Mouse (Mus musculus) liver, adult 2 months (tissue): Measurements from ENCODE around the gene Map2k5. TPM values are rescaled to one million over a fixed set of nuclear protein-coding genes. Genes with fewer than 3 reads are reported as not detected.

Experiments used
- DNase-seq: peaks from one replicate; pipeline ENCODE4 v3.0.0-alpha.2; 2011; ENCODE audit warnings: low read depth, low spot score; ENCODE audit errors: extremely low read depth
- H3K27ac ChIP-seq: fragments of 200-500 bp; replicated peaks from 2 replicates; pipeline ENCODE4 v1.5.1; 2012; ENCODE audit warnings: low read depth, mild to moderate bottlenecking, control low read depth, inconsistent platforms, low read length; ENCODE audit not compliant: insufficient read depth
- H3K27me3 ChIP-seq: fragments of 200-500 bp; 2 replicates; pipeline ENCODE4 v1.6.1; 2012; ENCODE audit warnings: mild to moderate bottlenecking, moderate library complexity, low read length, inconsistent platforms; ENCODE audit not compliant: control insufficient read depth, insufficient read depth
- H3K36me3 ChIP-seq: fragments of 200-500 bp; 2 replicates; pipeline ENCODE4 v1.6.1; 2012; ENCODE audit warnings: low read length, inconsistent platforms; ENCODE audit not compliant: control insufficient read depth, insufficient read depth
- H3K4me1 ChIP-seq: fragments of 200-500 bp; 2 replicates; pipeline ENCODE4 v1.6.1; 2011; ENCODE audit warnings: low read length; ENCODE audit not compliant: control insufficient read depth, insufficient read depth
- H3K4me3 ChIP-seq: fragments of 200-500 bp; 2 replicates; pipeline ENCODE4 v1.5.1; 2011; ENCODE audit warnings: low read depth, mild to moderate bottlenecking, control low read depth, low read length, moderate library complexity; ENCODE audit not compliant: insufficient read depth
- H3K79me2 ChIP-seq: fragments of 200-500 bp; 2 replicates; pipeline ENCODE4 v1.6.1; 2012; ENCODE audit warnings: inconsistent platforms, mild to moderate bottlenecking, low read length, moderate library complexity; ENCODE audit not compliant: control insufficient read depth, insufficient read depth
- H3K9ac ChIP-seq: fragments of 200-500 bp; 2 replicates; pipeline ENCODE4 v1.6.1; 2012; ENCODE audit warnings: low read depth, mild to moderate bottlenecking, control low read depth, inconsistent platforms, low read length
- CTCF ChIP-seq: fragments of 200-500 bp; IDR thresholded peaks from 2 replicates; pipeline ENCODE4 v1.5.1; 2011; ENCODE audit warnings: low read depth, low read length, control low read depth
- POLR2A ChIP-seq: fragments of 200-500 bp; IDR thresholded peaks from 2 replicates; pipeline ENCODE4 v1.6.1; 2011; ENCODE audit warnings: low read length, control low read depth; ENCODE audit not compliant: insufficient read depth; ENCODE audit errors: extremely low read depth
- WGBS: fragments of 180-500 bp; shearing (Covaris S2); methylation state at CpG from one replicate; pipeline ENCODE4 v1.1.7; 2018; 5-methylcytosine and 5-hydroxymethylcytosine counted together
- polyA plus RNA-seq: library from polyadenylated mRNA; depleted of rRNA; stranded (reverse); fragments of >200 nt; gene quantifications from 2 replicates; pipeline ENCODE4 v1.2.3, GENCODE M21; 2012
- total RNA-seq: library from RNA; depleted of rRNA; stranded (reverse); fragments of >200 nt; gene quantifications from 2 replicates; pipeline ENCODE4 v1.2.3, GENCODE M21; 2014

Map2k5 gene
- total and polyA plus RNA-seq, 2 experiments = 13.3 to 32.2 TPM

DNA sequence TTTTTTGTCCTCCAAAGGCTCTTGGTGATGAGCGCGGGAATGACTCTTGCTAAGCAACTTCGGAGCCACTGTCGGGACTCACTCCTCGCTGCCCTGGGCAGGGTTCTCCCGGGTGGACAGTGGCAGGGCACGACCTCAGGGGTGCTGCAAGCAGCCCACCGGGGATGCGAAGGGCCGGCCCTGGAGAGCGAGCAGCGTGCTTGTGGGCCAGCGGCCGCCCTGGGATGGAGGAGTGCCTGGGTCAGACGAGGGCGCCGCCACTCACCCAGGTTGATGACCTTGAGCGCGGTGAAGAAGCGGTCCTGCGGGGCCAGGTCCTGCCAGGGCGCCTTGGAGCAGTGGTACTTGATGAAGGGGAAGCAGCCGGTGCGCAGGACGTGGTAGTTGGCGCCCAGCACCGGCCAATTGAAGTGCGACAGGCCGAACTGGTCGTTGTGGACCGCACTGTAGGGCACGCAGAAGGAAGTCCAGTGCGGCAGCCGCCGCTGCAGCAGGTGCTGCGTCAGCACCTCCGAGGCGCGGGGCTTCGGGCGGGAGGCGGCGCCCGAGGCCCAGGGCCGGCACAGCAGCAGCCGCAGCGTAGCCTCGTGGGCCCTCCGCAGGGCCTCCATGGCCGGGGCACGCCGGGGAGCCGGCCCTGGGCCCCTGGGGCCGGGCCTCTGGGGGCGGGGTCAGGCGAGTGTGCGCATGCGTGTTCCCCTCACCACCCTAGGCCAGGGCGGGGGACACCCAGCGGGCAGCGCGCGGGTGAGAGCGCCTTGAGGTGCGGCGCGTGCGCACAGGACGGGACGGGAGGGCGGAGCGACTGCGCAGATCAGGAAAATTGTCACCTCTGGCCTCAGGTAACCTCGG lies 21.1 kb upstream of the Map2k5 start, which contains the start of gene 2300009A05Rik:
Gene 2300009A05Rik, minus strand, starts transcription at position 636 of the 852 bp plus-strand sequence.
- Histone ChIP-seq H3K9ac (peak within 1 kb of the TSS; percentile 82), H3K27ac (peak within 1 kb of the TSS; percentile 84), H3K4me3 (peak within 1 kb of the TSS; percentile 70), H3K4me1 (peaks cover 8% of the 10 kb centered on the region), H3K79me2 (peaks cover 3% of the 10 kb centered on the region; the same call in 1 of the 2 replicates), H3K27me3 (no peaks in the 10 kb centered on the region), H3K36me3 (no peaks in the 10 kb centered on the region)
- peak; percentile 87 for DNase-seq
- TF ChIP-seq CTCF = no peak
- peak; percentile 36; the same call in 1 of the 2 replicates for TF ChIP-seq POLR2A
- under 1% methylated on average over 73 of the region's 74 CpGs for WGBS

GRCm38 (mm10) chr9:63395612-63396011 lies 17.9 kb upstream of the Map2k5 start:
- Histone ChIP-seq H3K4me3 (no peak overlapping the region), H3K27me3 (no peaks in the 10 kb centered on the region), H3K79me2 (peaks cover 3% of the 10 kb centered on the region; the same call in 1 of the 2 replicates), H3K4me1 (peaks cover 10% of the 10 kb centered on the region), H3K36me3 (no peaks in the 10 kb centered on the region), H3K27ac (no peak overlapping the region), H3K9ac (no peak overlapping the region)
- no peak for DNase-seq
- TF ChIP-seq CTCF (no peak), POLR2A (no peak)
- WGBS = 92% methylated on average over 7 of the region's 7 CpGs

DNA sequence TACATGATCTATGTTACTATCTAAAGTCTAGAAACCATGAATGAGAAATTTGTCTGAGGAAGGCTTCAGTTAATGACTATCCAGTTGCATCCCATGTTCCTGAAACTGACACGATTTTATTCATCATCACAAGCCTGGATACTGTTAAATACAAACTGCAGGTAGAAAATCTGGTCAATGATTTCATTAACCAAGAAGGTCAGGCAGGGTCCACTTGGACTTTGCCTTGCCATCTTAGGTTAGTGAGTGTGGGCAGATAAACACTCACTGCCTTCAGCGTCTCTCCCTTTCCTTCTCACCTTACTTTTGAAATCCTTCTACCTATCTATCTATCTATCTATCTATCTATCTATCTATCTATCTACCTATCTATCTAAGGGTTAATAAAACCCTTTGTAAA lies 13.6 kb upstream of the Map2k5 start:
- Histone ChIP-seq H3K9ac (no peak overlapping the region), H3K36me3 (no peaks in the 10 kb centered on the region), H3K4me1 (peaks cover 5% of the 10 kb centered on the region), H3K27me3 (no peaks in the 10 kb centered on the region), H3K27ac (no peak overlapping the region), H3K79me2 (peaks cover 3% of the 10 kb centered on the region; the same call in 1 of the 2 replicates), H3K4me3 (no peak overlapping the region)
- 28% methylated on average over 2 of the region's 2 CpGs for WGBS
- TF ChIP-seq CTCF (no peak), POLR2A (no peak)
- DNase-seq = no peak

- Histone ChIP-seq H3K4me3 (no peak overlapping the region), H3K9ac (no peak overlapping the region), H3K79me2 (no peaks in the 10 kb centered on the region), H3K27me3 (no peaks in the 10 kb centered on the region), H3K36me3 (no peaks in the 10 kb centered on the region), H3K27ac (no peak overlapping the region), H3K4me1 (peaks cover 3% of the 10 kb centered on the region; the same call in 1 of the 2 replicates)
- no peak for DNase-seq
- WGBS = 94% methylated on average over 4 of the region's 4 CpGs
- TF ChIP-seq POLR2A = no peak
- TF ChIP-seq CTCF = no peak
Measured at GRCm38 (mm10) chr9:63382761-63383160, 5.1 kb upstream of the Map2k5 start.

DNA sequence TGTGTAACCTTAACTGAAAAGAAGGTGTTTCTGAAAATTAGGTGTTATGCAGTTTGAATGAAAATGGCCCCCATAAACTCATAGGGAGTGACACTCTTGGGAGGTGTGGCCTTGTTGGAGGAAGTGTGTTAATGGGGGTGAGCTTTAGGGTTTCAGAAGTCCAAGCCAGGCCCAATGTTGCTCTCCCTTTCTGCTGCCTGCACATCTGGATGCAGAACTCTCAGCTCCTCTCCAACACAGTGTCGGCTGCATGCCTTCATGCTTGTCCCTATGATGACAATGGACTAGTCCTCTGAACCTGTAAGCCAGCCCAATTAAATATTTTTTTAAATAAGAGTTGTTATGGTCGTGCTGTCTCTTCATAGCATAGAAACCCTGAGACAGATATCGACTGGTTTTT lies 2.6 kb upstream of the Map2k5 start:
- no peak for DNase-seq
- TF ChIP-seq POLR2A (no peak), CTCF (no peak)
- no peak overlapping the region for H3K4me3 ChIP-seq
- H3K27ac ChIP-seq = no peak overlapping the region
- H3K79me2 ChIP-seq = 0 out of 2 replicates have a peak, but pooled peaks cover under 1% of the 10 kb centered on the region
- no peaks in the 10 kb centered on the region for H3K27me3 ChIP-seq
- peaks cover 5% of the 10 kb centered on the region for H3K4me1 ChIP-seq
- 91% methylated on average over 3 of the region's 3 CpGs for WGBS
- H3K36me3 ChIP-seq = no peaks in the 10 kb centered on the region
- no peak overlapping the region for H3K9ac ChIP-seq

GRCm38 (mm10) chr9:63378174-63378573 lies 472 bp upstream of the Map2k5 start:
- Histone ChIP-seq H3K36me3 (peaks cover 2% of the 10 kb centered on the region; the same call in 1 of the 2 replicates), H3K4me1 (peaks cover 14% of the 10 kb centered on the region), H3K27me3 (no peaks in the 10 kb centered on the region), H3K27ac (peak overlapping the region; percentile 78), H3K79me2 (peaks cover 3% of the 10 kb centered on the region; the same call in 1 of the 2 replicates), H3K9ac (peak overlapping the region; percentile 93), H3K4me3 (peak overlapping the region; percentile 81)
- TF ChIP-seq CTCF = no peak
- TF ChIP-seq POLR2A = no peak
- peak; percentile 56 for DNase-seq
- WGBS = 13% methylated on average over 8 of the region's 8 CpGs
